Mouse (Mus musculus) hindbrain, embryonic 11.5 days (tissue): ENCODE data around the gene Speg. TPM values are rescaled to one million over a fixed set of nuclear protein-coding genes. Genes with fewer than 3 reads are reported as not detected.

Source experiments
- ATAC-seq: fragments of 200-750 bp; cut with Nextera tagmentation; 2 replicates; pipeline ENCODE4 v1.8.0; 2017; ENCODE audit warnings: mild to moderate bottlenecking, moderate TSS enrichment, moderate library complexity; ENCODE audit not compliant: low FRiP score
- DNase-seq: peaks from one replicate; pipeline ENCODE4 v3.0.0-alpha.2; 2015; ENCODE audit warnings: low spot score
- H3K27ac ChIP-seq: fragments of 300-500 bp; sonication (generic); 2 replicates; pipeline ENCODE4 v1.5.1; 2014; ENCODE audit warnings: mild to moderate bottlenecking, low read depth, low read length
- H3K27me3 ChIP-seq: fragments of 300-500 bp; sonication (generic); 2 replicates; pipeline ENCODE4 v1.6.1; 2014; ENCODE audit warnings: mild to moderate bottlenecking, low read length, moderate library complexity, mixed read lengths; ENCODE audit not compliant: control insufficient read depth, insufficient read depth
- H3K36me3 ChIP-seq: fragments of 300-500 bp; sonication (generic); 2 replicates; pipeline ENCODE4 v1.6.1; 2014; ENCODE audit warnings: mild to moderate bottlenecking, low read length, moderate library complexity, mixed read lengths; ENCODE audit not compliant: control insufficient read depth, insufficient read depth
- H3K4me1 ChIP-seq: fragments of 300-500 bp; sonication (generic); replicated peaks from 2 replicates; pipeline ENCODE4 v1.6.1; 2014; ENCODE audit warnings: low read length, mixed read lengths; ENCODE audit not compliant: control insufficient read depth, insufficient read depth
- H3K4me2 ChIP-seq: fragments of 300-500 bp; sonication (generic); replicated peaks from 2 replicates; pipeline ENCODE4 v1.6.1; 2014; ENCODE audit warnings: mild to moderate bottlenecking, low read depth, low read length
- H3K4me3 ChIP-seq: fragments of 300-500 bp; sonication (generic); 2 replicates; pipeline ENCODE4 v1.5.1; 2014; ENCODE audit warnings: low read depth, low read length
- H3K9ac ChIP-seq: fragments of 300-500 bp; sonication (generic); 2 replicates; pipeline ENCODE4 v1.6.1; 2014; ENCODE audit warnings: low read depth, low read length
- H3K9me3 ChIP-seq: fragments of 300-500 bp; sonication (generic); 2 replicates; pipeline ENCODE4 v1.6.1; 2016; ENCODE audit warnings: low read length; ENCODE audit not compliant: control insufficient read depth
- WGBS: fragments of 180-500 bp; shearing (Covaris S2); extraction: QIAGEN DNeasy Blood & Tissue Kit; methylation state at CpG from one replicate; pipeline ENCODE4 v1.1.7; 2014; 5-methylcytosine and 5-hydroxymethylcytosine counted together
- polyA plus RNA-seq: library from polyadenylated mRNA; unstranded; fragments of >200 nt; fragmentation: Nextera tagmentation; extraction: Ambion mirVana; gene quantifications from 2 replicates; pipeline ENCODE4 v1.2.1, GENCODE M21; 2014

Gene Speg
- 11.1 and 12.7 TPM in 2 replicates for polyA plus RNA-seq

DNA sequence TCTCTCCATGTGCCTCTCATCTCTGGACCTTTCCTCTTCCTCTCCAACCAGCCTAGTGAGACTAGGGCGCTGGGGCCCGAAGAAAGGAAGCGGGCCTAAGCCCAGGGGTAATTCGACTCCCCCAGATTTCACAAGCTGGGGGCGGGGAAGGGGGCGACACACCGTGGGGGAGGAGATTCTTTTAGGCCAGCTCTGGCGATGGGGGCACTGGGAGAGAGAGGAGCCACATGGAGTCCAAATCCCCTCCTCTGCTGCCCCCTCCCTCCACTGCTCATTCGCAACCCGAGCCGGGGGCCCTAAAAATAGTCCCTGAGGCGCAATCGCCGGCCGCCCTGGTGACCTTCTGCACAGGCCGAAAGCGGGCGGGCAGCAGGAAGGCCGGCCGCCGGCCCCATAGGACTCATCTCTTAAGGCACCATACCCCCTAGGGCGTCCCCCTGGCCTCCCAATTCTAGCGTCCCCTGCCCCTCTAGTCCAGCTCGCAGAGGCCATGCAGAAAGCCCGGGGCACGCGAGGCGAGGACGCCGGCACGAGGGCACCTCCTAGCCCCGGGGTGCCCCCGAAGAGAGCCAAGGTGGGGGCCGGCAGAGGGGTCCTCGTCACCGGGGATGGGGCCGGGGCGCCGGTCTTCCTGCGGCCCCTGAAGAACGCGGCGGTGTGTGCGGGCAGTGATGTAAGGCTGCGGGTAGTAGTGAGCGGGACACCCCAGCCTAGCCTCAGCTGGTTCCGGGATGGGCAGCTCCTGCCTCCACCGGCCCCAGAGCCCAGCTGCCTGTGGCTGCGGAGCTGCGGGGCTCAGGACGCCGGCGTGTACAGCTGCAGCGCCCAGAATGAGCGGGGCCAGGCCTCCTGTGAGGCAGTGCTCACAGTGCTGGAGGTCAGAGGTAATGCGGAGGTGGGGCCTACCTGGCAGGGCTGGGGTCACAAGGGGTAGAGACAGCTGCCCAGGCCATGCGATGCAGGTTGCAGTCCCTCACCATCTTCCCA, at the start of gene Speg:
Gene Speg (plus strand): TSS at position 348 of the 987 bp plus-strand sequence.
- no peaks in the 10 kb centered on the region for H3K9me3 ChIP-seq
- H3K4me1 ChIP-seq, result peaks cover 5% of the 10 kb centered on the region
- peak within 1 kb of the TSS; percentile 45; the same call in 1 of the 2 replicates for H3K9ac ChIP-seq
- 7% methylated on average over 48 of the region's 57 CpGs for WGBS
- peak within 1 kb of the TSS; percentile 46 for H3K4me2 ChIP-seq
- ATAC-seq (peak; percentile 59; the same call in 1 of the 2 replicates), DNase-seq (no peak)
- H3K4me3 ChIP-seq, result peak within 1 kb of the TSS; percentile 21
- H3K27ac ChIP-seq, result no peak within 1 kb of the TSS
- no peaks in the 10 kb centered on the region for H3K36me3 ChIP-seq
- peaks cover 16% of the 10 kb centered on the region for H3K27me3 ChIP-seq

DNA sequence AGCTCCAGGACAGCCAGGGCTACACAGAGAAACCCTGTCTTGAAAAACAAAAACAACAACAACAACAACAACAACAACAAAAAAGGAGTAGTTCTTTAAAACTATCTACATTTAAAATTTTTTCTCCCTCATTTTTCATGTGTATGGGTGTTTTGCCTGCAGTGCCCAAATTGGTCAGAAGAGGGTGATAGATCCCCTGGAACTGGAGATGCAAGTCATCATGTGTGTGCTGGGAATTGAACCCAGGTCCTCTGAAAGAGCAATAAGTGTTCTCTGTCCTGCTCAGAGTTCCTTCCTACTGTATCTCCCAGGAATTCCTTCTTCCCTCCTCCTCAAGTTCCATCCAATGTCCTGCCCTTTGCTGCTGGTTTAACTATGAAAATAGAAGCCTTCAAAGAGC, 47.6 kb upstream of the Speg start:
- Histone ChIP-seq H3K27ac (no peak overlapping the region), H3K27me3 (no peaks in the 10 kb centered on the region), H3K36me3 (no peaks in the 10 kb centered on the region), H3K9ac (no peak overlapping the region), H3K4me1 (no peaks in the 10 kb centered on the region), H3K4me3 (no peak overlapping the region), H3K4me2 (no peak overlapping the region), H3K9me3 (no peaks in the 10 kb centered on the region)
- DNase-seq (no peak), ATAC-seq (no peak)

DNA sequence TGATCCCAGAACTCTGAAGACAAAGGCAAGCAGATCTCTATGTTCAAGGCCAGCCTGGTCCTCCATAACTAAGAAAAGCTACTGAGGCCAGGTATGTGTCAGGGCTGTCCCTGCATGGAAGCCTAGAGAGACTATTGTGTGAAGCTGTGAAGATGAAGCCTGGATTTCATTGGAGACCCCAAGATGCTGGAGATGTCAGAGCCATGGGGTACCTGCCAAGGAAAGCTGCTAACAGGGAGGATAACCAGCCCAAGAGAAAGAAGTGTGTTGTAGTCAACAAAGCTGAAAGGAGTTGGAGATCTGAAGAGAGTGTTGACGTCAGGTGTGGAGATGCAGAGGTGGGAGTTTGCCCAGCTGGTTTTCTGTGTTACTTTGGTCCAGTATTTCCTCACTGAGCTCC, 43.8 kb upstream of the Speg start:
- no peaks in the 10 kb centered on the region for H3K9me3 ChIP-seq
- no peak overlapping the region for H3K9ac ChIP-seq
- no peak overlapping the region for H3K4me3 ChIP-seq
- DNase-seq (no peak), ATAC-seq (no peak)
- no peaks in the 10 kb centered on the region for H3K27me3 ChIP-seq
- no peaks in the 10 kb centered on the region for H3K36me3 ChIP-seq
- H3K4me1 ChIP-seq, result no peaks in the 10 kb centered on the region
- no peak overlapping the region for H3K27ac ChIP-seq
- no peak overlapping the region for H3K4me2 ChIP-seq
- 74% methylated on average over 1 of the region's 1 CpGs for WGBS

DNA sequence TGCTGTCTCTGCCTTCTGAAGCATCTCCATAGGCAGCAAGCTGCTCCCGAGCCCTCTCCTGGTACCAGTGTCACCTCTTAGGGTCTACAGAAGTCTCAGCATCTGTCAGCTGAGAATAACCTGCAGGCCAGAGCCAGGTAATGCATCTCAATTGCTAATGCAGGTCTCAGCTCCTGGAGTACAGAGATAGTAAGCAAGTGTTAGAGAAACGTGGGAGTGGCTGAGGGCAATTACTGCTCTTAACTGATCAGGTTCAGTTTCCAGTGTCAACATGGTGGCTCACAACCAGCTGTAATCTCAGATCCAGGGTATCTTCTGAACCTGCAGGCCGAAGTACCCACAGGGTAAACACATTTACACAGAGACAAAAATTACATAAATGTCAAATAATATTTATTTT, 38.6 kb upstream of the Speg start:
- no peaks in the 10 kb centered on the region for H3K9me3 ChIP-seq
- WGBS, result 67% methylated on average over 3 of the region's 3 CpGs
- H3K4me1 ChIP-seq, result peaks cover 2% of the 10 kb centered on the region

DNA sequence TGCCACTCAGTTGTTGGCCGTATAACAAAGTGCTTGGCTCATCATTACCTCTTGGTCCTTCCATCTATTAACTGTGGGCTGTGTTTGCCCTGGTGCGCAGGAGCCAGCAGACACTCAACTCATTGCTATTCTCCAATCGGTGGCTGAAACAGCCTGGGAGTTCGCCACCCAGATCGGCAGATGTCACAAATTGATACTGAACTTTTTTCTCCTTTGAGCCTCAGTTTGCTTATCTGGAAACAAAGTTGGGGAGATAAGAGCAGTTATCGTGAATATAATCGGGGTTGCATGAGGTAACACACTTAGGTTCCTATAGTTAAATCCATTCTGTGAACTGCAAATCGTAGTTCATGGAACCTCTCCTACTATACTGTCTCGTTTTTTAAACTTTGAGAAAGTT, 38.0 kb upstream of the Speg start:
- ATAC-seq (no peak), DNase-seq (no peak)
- no peaks in the 10 kb centered on the region for H3K36me3 ChIP-seq
- H3K27ac ChIP-seq, result no peak overlapping the region
- H3K4me2 ChIP-seq, result no peak overlapping the region
- peaks cover 2% of the 10 kb centered on the region for H3K4me1 ChIP-seq
- H3K9ac ChIP-seq, result no peak overlapping the region
- H3K27me3 ChIP-seq, result no peaks in the 10 kb centered on the region
- no peak overlapping the region for H3K4me3 ChIP-seq
- H3K9me3 ChIP-seq, result no peaks in the 10 kb centered on the region
- WGBS, result 84% methylated on average over 9 of the region's 9 CpGs

More for the DNA sequence above, 38.6 kb upstream of the Speg start:
- no peak overlapping the region for H3K4me3 ChIP-seq
- DNase-seq (no peak), ATAC-seq (no peak)
- no peak overlapping the region for H3K27ac ChIP-seq
- H3K4me2 ChIP-seq, result no peak overlapping the region
- H3K9ac ChIP-seq, result no peak overlapping the region
- H3K27me3 ChIP-seq, result no peaks in the 10 kb centered on the region
- no peaks in the 10 kb centered on the region for H3K36me3 ChIP-seq

DNA sequence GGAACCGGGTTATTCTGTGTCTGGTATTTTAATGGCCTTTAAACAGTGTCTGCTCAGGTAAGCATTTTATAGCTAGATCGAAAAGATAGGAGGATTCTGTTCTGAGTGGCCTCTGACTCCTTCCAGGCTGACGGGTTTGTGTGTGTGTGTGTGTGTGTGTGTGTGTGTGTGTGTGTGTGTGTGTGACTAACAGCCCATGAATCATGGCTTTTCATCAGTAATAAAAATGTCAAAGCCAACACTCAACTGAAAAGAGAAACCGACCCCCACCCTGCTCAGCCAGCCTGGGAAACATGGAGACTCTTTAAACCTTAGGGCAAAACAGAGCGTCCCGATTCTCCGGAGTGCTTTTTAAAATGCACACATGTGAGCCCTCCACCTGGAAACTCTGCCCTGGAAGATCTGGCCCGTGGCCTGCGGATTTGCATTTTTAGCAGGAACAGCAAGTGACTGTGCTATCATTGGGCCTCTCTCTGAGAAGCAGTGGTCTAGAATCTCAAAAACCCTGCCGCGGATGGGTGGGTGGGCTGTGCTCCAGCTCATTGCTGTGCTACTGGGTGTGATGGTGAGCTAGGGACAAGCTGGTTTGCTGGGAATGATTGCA, 36.9 kb upstream of the Speg start:
- DNase-seq (peak; percentile 20), ATAC-seq (no peak)
- Histone ChIP-seq H3K4me2 (no peak overlapping the region), H3K4me3 (no peak overlapping the region), H3K9ac (no peak overlapping the region), H3K27ac (peak overlapping the region; percentile 37), H3K9me3 (no peaks in the 10 kb centered on the region), H3K27me3 (no peaks in the 10 kb centered on the region; the same call in 1 of the 2 replicates), H3K4me1 (peaks cover 2% of the 10 kb centered on the region), H3K36me3 (no peaks in the 10 kb centered on the region)
- 43% methylated on average over 11 of the region's 11 CpGs for WGBS

DNA sequence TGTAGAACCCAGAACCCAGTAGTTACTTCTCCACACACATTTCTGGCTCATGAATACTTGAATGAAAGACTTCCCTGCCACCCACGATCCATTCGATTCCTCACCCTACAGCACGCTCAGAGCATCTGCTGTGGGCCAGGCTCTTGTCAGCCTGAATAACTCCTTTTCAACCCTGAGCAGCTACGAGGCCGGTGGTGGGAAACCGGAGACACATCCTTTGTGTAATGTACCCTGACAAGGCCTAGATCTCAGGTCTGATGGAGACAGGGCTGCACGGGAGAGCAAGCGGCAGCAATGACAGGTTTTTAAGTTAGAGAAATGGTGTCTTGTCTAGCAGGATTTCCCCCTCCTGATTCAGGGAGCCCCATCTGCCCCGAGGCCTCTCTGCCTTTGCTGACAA, 35.8 kb upstream of the Speg start:
- no peaks in the 10 kb centered on the region; the same call in 1 of the 2 replicates for H3K27me3 ChIP-seq
- H3K4me2 ChIP-seq, result no peak overlapping the region
- H3K9me3 ChIP-seq, result no peaks in the 10 kb centered on the region
- no peak overlapping the region for H3K4me3 ChIP-seq
- peak overlapping the region; percentile 37; the same call in 1 of the 2 replicates for H3K27ac ChIP-seq
- 42% methylated on average over 9 of the region's 9 CpGs for WGBS
- no peaks in the 10 kb centered on the region for H3K36me3 ChIP-seq
- DNase-seq, result peak; percentile 36
- H3K4me1 ChIP-seq, result peaks cover 6% of the 10 kb centered on the region
- ATAC-seq, result 0 out of 2 replicates have a peak, but pooled peaks have one; percentile 48
- 0 out of 2 replicates have a peak overlapping the region, but pooled peaks have one; percentile 20 for H3K9ac ChIP-seq

DNA sequence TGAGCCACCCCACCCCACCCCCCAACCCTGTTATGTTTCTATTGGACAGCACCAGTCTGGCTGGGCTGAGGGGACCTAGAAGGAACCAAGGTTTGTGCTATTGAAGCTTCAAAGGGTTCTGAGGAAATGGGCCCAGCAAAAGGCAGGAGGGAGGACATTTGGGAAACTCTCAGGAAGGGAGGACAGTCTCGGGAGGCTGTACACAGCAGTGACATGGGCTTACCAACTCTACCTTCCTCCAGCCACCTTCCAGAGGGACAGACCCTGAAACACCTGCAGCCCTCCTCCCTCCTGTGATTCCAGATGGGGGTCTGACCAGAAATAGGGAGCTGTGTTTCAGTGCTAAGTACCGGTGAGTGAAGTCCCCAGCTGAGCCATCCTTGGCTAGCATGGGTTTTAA, 34.6 kb upstream of the Speg start:
- ATAC-seq, result no peak
- 66% methylated on average over 2 of the region's 2 CpGs for WGBS
- Histone ChIP-seq H3K9me3 (no peaks in the 10 kb centered on the region), H3K27ac (no peak overlapping the region), H3K36me3 (no peaks in the 10 kb centered on the region), H3K4me3 (no peak overlapping the region), H3K27me3 (no peaks in the 10 kb centered on the region; the same call in 1 of the 2 replicates), H3K4me1 (peaks cover 13% of the 10 kb centered on the region), H3K4me2 (no peak overlapping the region), H3K9ac (no peak overlapping the region)
- DNase-seq, result no peak
